Mouse (Mus musculus): ENCODE data around the gene Wdr95.

DNA sequence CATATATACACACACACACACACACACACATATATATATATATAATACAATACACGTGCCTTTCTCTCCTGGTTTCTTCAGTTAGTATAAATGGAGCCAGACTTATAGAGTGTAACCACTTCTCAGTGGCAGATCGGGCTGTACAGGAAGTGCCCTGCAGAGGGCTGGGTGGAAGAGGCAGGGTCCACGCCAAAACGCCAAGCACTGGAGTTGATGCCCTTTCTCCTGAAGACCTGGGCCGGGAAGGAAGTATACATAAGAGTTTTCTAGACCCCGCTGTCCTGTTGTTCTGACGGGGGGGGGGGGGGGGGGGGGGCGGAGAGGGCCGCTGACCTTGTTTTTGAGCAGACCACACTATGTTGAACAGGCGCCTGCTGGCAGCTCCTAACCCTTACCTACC, 22.7 kb downstream of the Wdr95 start:
- no peak for TF ChIP-seq CTCF (IDR thresholded peaks at IDR 0.05; ENCODE audit: low read depth, low read length)
- no peak for TF ChIP-seq POLR2A (IDR thresholded peaks at IDR 0.05; ENCODE audit: extremely low read depth, insufficient read depth, low read length)

Measured in liver, adult 2 months (tissue).